Mouse (Mus musculus): ENCODE data around the gene Slc9a1. TPM values are rescaled to one million over a fixed set of nuclear protein-coding genes. Genes with fewer than 3 reads are reported as not detected.
A peak's percentile ranks its signal among the peaks of the same experiment; 100 is the strongest.

The Slc9a1 gene
- polyA plus RNA-seq, 1 experiment from 2014 or later: 8.3 TPM

GRCm38 (mm10) chr4:133397961-133398360 is 28.5 kb downstream of the Slc9a1 start:
- no peak for DNase-seq (ENCODE audit: low spot score)
- H3K4me1 ChIP-seq: peaks cover 60% of the 10 kb centered on the region
- no peaks in the 10 kb centered on the region for H3K36me3 ChIP-seq
- WGBS: 90% methylated on average over 8 of the region's 8 CpGs
- peak overlapping the region; percentile 65 for H3K27ac ChIP-seq (replicated peaks)
- no peak overlapping the region for H3K4me3 ChIP-seq
- H3K27me3 ChIP-seq (ENCODE audit: low read depth, poor library complexity, severe bottlenecking): no peaks in the 10 kb centered on the region
- H3K9me3 ChIP-seq (replicated peaks): no peaks in the 10 kb centered on the region

GRCm38 (mm10) chr4:133398619-133399018 is 29.1 kb downstream of the Slc9a1 start:
- WGBS: 86% methylated on average over 5 of the region's 5 CpGs
- Histone ChIP-seq H3K36me3 (no peaks in the 10 kb centered on the region), H3K27me3 (ENCODE audit: low read depth, poor library complexity, severe bottlenecking) (no peaks in the 10 kb centered on the region), H3K9me3 (replicated peaks) (no peaks in the 10 kb centered on the region), H3K4me3 (no peak overlapping the region), H3K4me1 (peaks cover 60% of the 10 kb centered on the region), H3K27ac (replicated peaks) (no peak overlapping the region)
- DNase-seq (ENCODE audit: low spot score): no peak

- peaks cover 57% of the 10 kb centered on the region for H3K4me1 ChIP-seq
- H3K4me3 ChIP-seq: no peak overlapping the region
- no peaks in the 10 kb centered on the region for H3K36me3 ChIP-seq
- 91% methylated on average over 6 of the region's 6 CpGs for WGBS
- H3K27me3 ChIP-seq (ENCODE audit: low read depth, poor library complexity, severe bottlenecking): no peaks in the 10 kb centered on the region
- no peaks in the 10 kb centered on the region for H3K9me3 ChIP-seq (replicated peaks)
- no peak for DNase-seq (ENCODE audit: low spot score)
- H3K27ac ChIP-seq (replicated peaks): no peak overlapping the region
Measured at GRCm38 (mm10) chr4:133399509-133399908, 30.0 kb downstream of the Slc9a1 start.

- no peak for DNase-seq (ENCODE audit: low spot score)
- no peaks in the 10 kb centered on the region for H3K27me3 ChIP-seq (ENCODE audit: low read depth, poor library complexity, severe bottlenecking)
- H3K36me3 ChIP-seq: no peaks in the 10 kb centered on the region
- peaks cover 51% of the 10 kb centered on the region for H3K4me1 ChIP-seq
- H3K4me3 ChIP-seq: no peak overlapping the region
- no peaks in the 10 kb centered on the region for H3K9me3 ChIP-seq (replicated peaks)
- 71% methylated on average over 7 of the region's 7 CpGs for WGBS
- H3K27ac ChIP-seq (replicated peaks): no peak overlapping the region
Measured at GRCm38 (mm10) chr4:133400098-133400497, 30.6 kb downstream of the Slc9a1 start.

- H3K36me3 ChIP-seq: peaks cover 4% of the 10 kb centered on the region; the same call in 1 of the 2 replicates
- H3K9me3 ChIP-seq (replicated peaks): no peaks in the 10 kb centered on the region
- 81% methylated on average over 13 of the region's 13 CpGs for WGBS
- no peak overlapping the region for H3K4me3 ChIP-seq
- no peak overlapping the region for H3K27ac ChIP-seq (replicated peaks)
- DNase-seq (ENCODE audit: low spot score): no peak
- H3K27me3 ChIP-seq (ENCODE audit: low read depth, poor library complexity, severe bottlenecking): no peaks in the 10 kb centered on the region
- H3K4me1 ChIP-seq: peaks cover 42% of the 10 kb centered on the region
Measured at GRCm38 (mm10) chr4:133402011-133402410, 32.5 kb downstream of the Slc9a1 start.

GRCm38 (mm10) chr4:133403611-133404228 is 34.2 kb downstream of the Slc9a1 start:
- Histone ChIP-seq H3K27ac (replicated peaks) (no peak overlapping the region; the same call in 1 of the 2 replicates), H3K9me3 (replicated peaks) (no peaks in the 10 kb centered on the region), H3K4me1 (peaks cover 33% of the 10 kb centered on the region), H3K4me3 (no peak overlapping the region), H3K36me3 (peaks cover 4% of the 10 kb centered on the region; the same call in 1 of the 2 replicates), H3K27me3 (ENCODE audit: low read depth, poor library complexity, severe bottlenecking) (no peaks in the 10 kb centered on the region)
- no peak for DNase-seq (ENCODE audit: low spot score)
- WGBS: 92% methylated on average over 9 of the region's 9 CpGs

GRCm38 (mm10) chr4:133404256-133404655 is 34.8 kb downstream of the Slc9a1 start:
- 89% methylated on average over 5 of the region's 5 CpGs for WGBS
- Histone ChIP-seq H3K27ac (replicated peaks) (no peak overlapping the region), H3K27me3 (ENCODE audit: low read depth, poor library complexity, severe bottlenecking) (no peaks in the 10 kb centered on the region), H3K36me3 (peaks cover 4% of the 10 kb centered on the region; the same call in 1 of the 2 replicates), H3K4me1 (peaks cover 28% of the 10 kb centered on the region), H3K9me3 (replicated peaks) (no peaks in the 10 kb centered on the region), H3K4me3 (no peak overlapping the region)
- DNase-seq (ENCODE audit: low spot score): no peak

GRCm38 (mm10) chr4:133406313-133407056 is 37.0 kb downstream of the Slc9a1 start:
- peaks cover 18% of the 10 kb centered on the region for H3K4me1 ChIP-seq
- H3K4me3 ChIP-seq: no peak overlapping the region
- WGBS: 73% methylated on average over 8 of the region's 8 CpGs
- no peaks in the 10 kb centered on the region for H3K9me3 ChIP-seq (replicated peaks)
- peak overlapping the region; percentile 33; the same call in 1 of the 2 replicates for H3K27ac ChIP-seq (replicated peaks)
- DNase-seq (ENCODE audit: low spot score): no peak
- peaks cover 7% of the 10 kb centered on the region for H3K36me3 ChIP-seq
- no peaks in the 10 kb centered on the region for H3K27me3 ChIP-seq (ENCODE audit: low read depth, poor library complexity, severe bottlenecking)

- Histone ChIP-seq H3K27ac (replicated peaks) (no peak overlapping the region), H3K27me3 (ENCODE audit: low read depth, poor library complexity, severe bottlenecking) (no peaks in the 10 kb centered on the region), H3K9me3 (replicated peaks) (no peaks in the 10 kb centered on the region), H3K4me3 (no peak overlapping the region), H3K4me1 (peaks cover 18% of the 10 kb centered on the region), H3K36me3 (peaks cover 15% of the 10 kb centered on the region)
- 87% methylated on average over 6 of the region's 6 CpGs for WGBS
- DNase-seq (ENCODE audit: low spot score): no peak
Measured at GRCm38 (mm10) chr4:133407114-133407787, 37.7 kb downstream of the Slc9a1 start.

GRCm38 (mm10) chr4:133408006-133408405 is 38.5 kb downstream of the Slc9a1 start:
- no peaks in the 10 kb centered on the region for H3K9me3 ChIP-seq (replicated peaks)
- H3K4me1 ChIP-seq: peaks cover 18% of the 10 kb centered on the region
- DNase-seq (ENCODE audit: low spot score): no peak
- peaks cover 22% of the 10 kb centered on the region for H3K36me3 ChIP-seq
- WGBS: 81% methylated on average over 7 of the region's 7 CpGs
- H3K27me3 ChIP-seq (ENCODE audit: low read depth, poor library complexity, severe bottlenecking): no peaks in the 10 kb centered on the region
- no peak overlapping the region for H3K4me3 ChIP-seq
- H3K27ac ChIP-seq (replicated peaks): 0 out of 2 replicates have a peak overlapping the region, but pooled peaks have one; percentile 28

GRCm38 (mm10) chr4:133410994-133411393 is 41.5 kb downstream of the Slc9a1 start:
- no peaks in the 10 kb centered on the region for H3K27me3 ChIP-seq (ENCODE audit: low read depth, poor library complexity, severe bottlenecking)
- H3K27ac ChIP-seq (replicated peaks): no peak overlapping the region
- H3K4me3 ChIP-seq: no peak overlapping the region
- peaks cover 45% of the 10 kb centered on the region for H3K36me3 ChIP-seq
- WGBS: 91% methylated on average over 14 of the region's 14 CpGs
- no peaks in the 10 kb centered on the region for H3K9me3 ChIP-seq (replicated peaks)
- H3K4me1 ChIP-seq: peaks cover 15% of the 10 kb centered on the region
- DNase-seq (ENCODE audit: low spot score): no peak

- Histone ChIP-seq H3K4me3 (no peak overlapping the region), H3K27ac (replicated peaks) (no peak overlapping the region), H3K9me3 (replicated peaks) (no peaks in the 10 kb centered on the region), H3K36me3 (peaks cover 51% of the 10 kb centered on the region), H3K4me1 (peaks cover 8% of the 10 kb centered on the region), H3K27me3 (ENCODE audit: low read depth, poor library complexity, severe bottlenecking) (no peaks in the 10 kb centered on the region)
- 92% methylated on average over 14 of the region's 14 CpGs for WGBS
- no peak for DNase-seq (ENCODE audit: low spot score)
Measured at GRCm38 (mm10) chr4:133412096-133412495, 42.6 kb downstream of the Slc9a1 start.

Data from midbrain, embryonic 10.5 days (tissue).